Mouse (Mus musculus): ENCODE data around the gene Atp8b4. TPM values are rescaled to one million over a fixed set of nuclear protein-coding genes. Genes with fewer than 3 reads are reported as not detected.

The Atp8b4 gene
- polyA plus RNA-seq, 1 experiment from 2014 or later, result 0.13 TPM

Other genes starting within 250 kb of the Atp8b4 start
- 9.6 and 10.5 TPM in 2 replicates for gene Slc27a2, start 51.7 kb upstream of the Atp8b4 start, polyA plus RNA-seq (2014; fragmentation: Nextera tagmentation; extraction: Ambion mirVana)
- 0.43 and 0.68 TPM in 2 replicates for gene Hdc, start 118.6 kb upstream of the Atp8b4 start, polyA plus RNA-seq (2014; fragmentation: Nextera tagmentation; extraction: Ambion mirVana)
- 45.5 and 62.1 TPM in 2 replicates for gene Gabpb1, start 175.7 kb upstream of the Atp8b4 start, polyA plus RNA-seq (2014; fragmentation: Nextera tagmentation; extraction: Ambion mirVana)
- 19.6 and 31.1 TPM in 2 replicates for gene Usp8, start 206.7 kb upstream of the Atp8b4 start, polyA plus RNA-seq (2014; fragmentation: Nextera tagmentation; extraction: Ambion mirVana)

Measured in midbrain, embryonic 14.5 days (tissue).